Mouse (Mus musculus): Measurements from ENCODE around the gene Med27.

DNA sequence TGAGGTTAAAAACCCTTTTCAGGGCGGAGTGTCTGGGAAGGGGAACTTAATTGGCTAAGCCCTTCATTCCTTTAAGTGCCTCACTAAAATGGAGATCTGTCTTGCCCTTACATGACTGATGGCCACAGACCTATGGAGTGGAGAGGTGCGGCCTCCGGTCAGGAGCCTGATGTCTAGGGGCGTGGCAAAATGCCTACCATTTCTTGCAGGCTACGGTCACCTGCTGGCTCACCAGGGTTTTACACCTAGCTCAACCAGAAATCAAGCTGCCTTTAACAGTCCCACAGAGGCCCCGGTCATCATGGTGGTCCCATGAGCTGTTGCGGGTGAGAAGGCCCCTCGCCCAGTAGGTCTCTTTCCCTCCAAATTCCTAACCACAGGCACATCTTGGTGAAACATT is 190.7 kb downstream of the Med27 start:
- TF ChIP-seq TAL1 (IDR thresholded peaks at IDR 0.05; ENCODE audit: low read length) (no peak), GATA1 (IDR thresholded peaks at IDR 0.05; ENCODE audit: low read length) (no peak)

Data from erythroblast, embryonic 14.5 days (primary cell).